Mouse (Mus musculus) G1E (cell line): ENCODE data around the gene Crtap.

Source experiments
- CTCF ChIP-seq: IDR thresholded peaks from 2 replicates; pipeline ENCODE4 v1.5.1; 2012; ENCODE audit warnings: low read depth, low read length, inconsistent platforms, mixed read lengths
- GATA1 ChIP-seq: IDR thresholded peaks from 2 replicates; pipeline ENCODE4 v1.6.1; 2012; ENCODE audit warnings: borderline replicate concordance, low read length, inconsistent platforms, mixed read lengths

DNA sequence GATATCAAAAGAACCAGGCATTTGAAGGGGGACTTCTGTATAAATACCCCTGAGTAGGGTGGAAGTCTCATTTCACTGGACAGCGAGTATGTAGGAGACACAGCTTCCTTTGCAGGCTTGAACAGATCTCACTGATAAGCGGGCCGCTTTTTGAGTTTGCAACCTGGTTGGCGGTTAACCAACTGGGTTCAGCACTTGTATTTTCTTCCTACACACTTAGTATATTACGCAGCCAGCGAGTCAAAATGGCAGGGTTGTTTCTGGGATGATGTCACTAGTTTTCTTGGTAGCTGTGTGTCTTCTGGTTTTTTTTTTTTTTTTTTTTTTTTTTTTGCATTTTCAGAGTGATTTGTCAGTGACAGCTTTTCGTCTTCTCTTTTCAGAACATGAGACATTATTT is 31.3 kb upstream of the Crtap start:
- TF ChIP-seq CTCF (no peak), GATA1 (no peak)
